Mouse (Mus musculus) adrenal gland, adult 2 months (tissue): ENCODE data around the gene Zcchc14. TPM values are rescaled to one million over a fixed set of nuclear protein-coding genes. Genes with fewer than 3 reads are reported as not detected.

Experiments used
- DNase-seq: peaks from one replicate; pipeline ENCODE4 v3.0.0; 2021
- polyA plus RNA-seq: library from polyadenylated mRNA; depleted of rRNA; stranded (reverse); fragments of >200 nt; gene quantifications from 2 replicates; pipeline ENCODE4 v1.2.3, GENCODE M21; 2012
- total RNA-seq, 2 experiments: library from RNA; stranded (reverse); gene quantifications; 2 replicates each; pipeline ENCODE4 v1.2.3; 2021

Zcchc14 gene
- total and polyA plus RNA-seq, 3 experiments: 32.9 to 44.8 (median 41.2) TPM

DNA sequence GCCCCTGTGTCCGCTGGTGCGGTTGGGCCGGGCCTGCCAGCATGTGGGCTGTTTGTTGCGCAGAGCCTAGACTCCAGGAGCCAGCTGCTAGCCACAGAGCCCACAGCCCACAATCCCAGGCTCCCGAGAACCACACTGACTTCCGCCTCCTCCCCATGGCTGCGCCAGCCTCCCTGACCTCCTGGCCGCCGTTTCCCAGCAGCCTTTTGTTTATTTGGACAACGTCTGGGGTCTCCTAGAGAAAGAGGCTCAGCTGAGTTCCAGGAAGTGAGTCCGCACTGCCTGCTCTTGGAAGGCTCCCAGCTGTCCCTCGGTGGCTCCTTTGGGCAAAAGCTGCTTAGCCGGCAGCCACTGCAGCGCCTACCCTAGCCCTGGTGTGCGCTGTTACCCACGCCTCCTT lies 12.6 kb upstream of the Zcchc14 start:
- DNase-seq: peak; percentile 78

DNA sequence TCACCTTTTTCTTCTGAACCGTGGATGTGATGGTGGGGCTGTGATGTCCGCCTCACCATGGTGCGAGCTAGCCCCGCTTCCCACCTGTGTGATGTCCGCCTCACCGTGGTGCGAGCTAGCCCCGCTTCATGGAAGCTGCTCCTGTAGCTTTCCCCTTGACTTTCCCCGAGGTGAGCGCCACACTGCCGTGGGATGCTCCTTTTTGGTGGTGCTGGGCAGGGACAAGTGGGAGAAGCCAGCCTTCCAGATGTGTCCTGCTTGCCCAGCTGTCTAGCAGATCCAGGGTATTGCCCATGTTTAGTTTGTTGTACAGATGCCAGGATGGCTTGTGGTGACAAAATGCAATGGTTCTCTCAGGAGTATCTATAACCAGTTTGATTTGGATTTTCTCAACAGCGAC lies 10.4 kb upstream of the Zcchc14 start:
- DNase-seq: no peak

DNA sequence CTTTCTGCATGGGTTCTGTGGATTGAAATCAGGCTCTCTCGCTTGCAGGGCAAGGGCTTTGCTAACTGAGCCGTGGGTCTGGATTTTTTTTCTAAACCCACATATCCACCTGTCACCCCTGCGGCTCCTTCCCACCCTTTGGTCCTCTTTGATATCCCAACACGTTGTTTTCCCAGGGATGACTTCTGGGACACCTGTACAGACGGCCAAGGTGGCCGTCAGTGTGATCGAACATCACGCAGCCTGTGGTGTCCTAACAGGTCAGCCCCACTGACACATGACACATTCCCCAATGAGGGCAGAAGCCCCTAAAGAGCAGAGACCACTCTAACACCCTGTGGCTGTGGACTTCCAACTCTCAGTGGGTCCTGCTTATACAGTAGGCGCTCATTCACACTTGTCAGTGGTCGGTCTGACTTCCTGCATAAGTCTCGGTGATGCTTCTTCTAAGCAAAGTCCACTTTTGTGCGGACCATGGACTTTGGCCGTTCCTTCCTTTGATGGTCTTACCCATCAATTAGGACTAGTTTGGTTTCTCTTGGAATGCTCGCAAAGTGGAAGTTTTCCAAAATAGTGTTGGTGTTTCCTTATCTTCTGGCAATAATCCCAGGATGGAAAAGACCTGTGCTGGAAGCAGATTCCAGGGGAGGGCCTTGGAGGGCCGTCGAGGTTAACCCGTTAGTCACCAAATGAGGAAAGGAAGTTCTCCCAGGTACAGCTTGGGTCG lies 9.1 kb upstream of the Zcchc14 start:
- DNase-seq: no peak

DNA sequence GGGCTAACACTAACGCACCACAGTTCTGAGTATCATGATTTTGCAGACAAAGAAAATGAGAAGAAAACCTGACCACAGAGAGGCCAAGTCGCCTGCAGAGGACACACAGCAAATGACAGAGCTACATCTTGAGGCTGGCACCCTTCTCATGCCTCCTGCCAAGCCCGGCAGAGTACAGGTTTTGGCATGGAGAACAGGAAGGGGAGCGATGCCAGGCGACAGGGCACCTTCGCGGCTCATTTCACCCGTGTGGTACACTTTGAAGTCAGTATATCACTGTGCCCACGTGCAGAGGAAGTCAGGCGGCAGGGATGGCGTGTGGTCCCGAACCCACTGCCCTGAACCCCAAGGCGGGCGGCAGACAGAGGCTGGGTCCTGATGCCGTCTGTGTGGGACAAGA lies 7.9 kb upstream of the Zcchc14 start:
- DNase-seq: no peak

GRCm38 (mm10) chr8:121654966-121655494 lies 2.3 kb upstream of the Zcchc14 start:
- DNase-seq: no peak

DNA sequence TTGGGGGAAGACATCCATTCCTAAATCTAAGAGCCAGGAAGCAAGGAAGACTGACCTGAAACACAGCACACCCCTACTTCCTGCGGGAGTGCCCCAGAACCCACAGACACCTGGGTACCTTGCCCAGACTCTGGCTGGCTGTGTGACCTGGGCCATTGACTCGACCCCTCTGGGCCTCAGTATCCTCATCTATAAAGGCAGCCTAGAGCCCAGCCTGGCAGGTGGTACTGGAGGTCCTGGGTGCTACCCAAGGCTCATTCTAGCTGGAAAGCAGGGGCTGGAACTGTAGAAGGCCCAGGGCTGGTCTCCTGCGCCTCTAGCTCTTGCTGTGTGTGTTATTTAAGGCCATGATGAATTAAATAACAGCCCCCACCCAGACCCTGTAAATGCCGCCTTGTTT lies 1.4 kb upstream of the Zcchc14 start:
- no peak for DNase-seq

- DNase-seq: no peak
Measured at GRCm38 (mm10) chr8:121653340-121654019, 779 bp upstream of the Zcchc14 start.

GRCm38 (mm10) chr8:121651874-121652361 lies 783 bp downstream of the Zcchc14 start:
- DNase-seq: peak; percentile 82

DNA sequence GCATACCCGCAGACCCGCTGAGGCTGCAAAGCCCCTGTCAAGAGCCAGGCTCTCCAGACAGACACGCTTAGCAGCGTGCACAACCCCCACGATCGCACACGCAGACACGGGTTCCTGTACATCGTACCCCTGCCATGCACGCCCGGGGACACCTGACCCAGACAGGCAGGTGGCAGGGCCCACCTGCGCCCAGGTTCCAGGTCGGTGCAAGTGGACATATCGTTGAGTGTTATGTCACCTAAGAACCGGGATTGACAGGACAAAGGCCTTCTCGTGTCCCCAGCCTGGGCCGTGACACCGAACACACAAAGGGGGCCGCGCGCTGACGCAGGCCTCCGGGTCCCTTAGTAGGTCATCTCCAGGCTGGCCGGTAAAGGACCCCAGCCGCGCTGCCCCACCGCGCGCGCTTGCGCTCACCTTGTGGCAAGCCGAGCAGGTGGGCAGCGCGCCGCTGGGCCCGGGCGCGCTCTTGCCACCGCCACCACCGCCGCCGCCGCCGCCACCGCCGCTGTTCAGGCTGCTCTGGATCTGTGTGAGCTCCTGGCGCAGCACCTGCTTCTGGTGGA lies 1.3 kb downstream of the Zcchc14 start:
- DNase-seq: no peak

DNA sequence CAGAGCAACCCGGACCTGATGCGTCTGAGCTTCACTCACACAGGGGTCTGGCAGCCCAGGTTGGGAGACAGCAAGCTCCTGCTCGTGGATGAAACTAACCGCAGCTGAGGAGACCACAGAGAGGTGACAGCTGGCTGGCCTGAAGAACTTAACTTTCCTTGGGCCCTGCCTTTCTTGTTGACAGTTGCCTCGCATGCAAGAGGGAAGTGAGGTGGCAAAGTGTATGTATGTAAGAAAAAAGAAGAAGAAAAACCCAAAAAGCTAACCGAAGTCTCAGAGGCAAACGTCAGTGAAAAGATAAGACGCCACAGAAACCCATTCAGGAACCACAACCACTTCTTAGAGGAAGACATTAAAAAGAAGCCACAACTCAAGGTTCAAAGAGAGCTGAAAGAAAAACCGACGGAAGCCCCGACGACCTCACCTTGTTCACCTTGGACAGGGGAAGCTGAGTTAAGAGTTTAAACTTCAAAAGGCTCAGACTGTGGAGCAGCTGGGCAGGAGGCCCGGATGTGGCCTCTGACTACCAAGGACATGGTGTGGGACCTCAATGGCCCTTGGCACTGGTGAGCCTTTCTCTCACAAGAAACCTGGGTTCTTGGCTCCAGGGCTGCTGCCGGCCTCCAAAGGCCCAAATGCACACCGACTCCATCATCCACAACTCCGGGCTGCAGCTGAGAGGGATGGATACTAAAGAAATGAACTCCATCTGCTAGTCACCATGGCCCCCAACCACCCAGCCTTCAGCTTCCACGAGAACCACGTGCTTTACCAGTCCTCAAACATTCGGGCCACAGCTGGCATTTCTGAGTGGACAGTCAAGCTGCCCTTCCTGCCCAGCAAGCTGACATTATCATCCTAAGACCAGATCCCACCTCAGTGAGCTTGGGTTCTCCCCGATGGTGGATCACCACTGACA lies 2.1 kb downstream of the Zcchc14 start:
- DNase-seq: peak; percentile 77

DNA sequence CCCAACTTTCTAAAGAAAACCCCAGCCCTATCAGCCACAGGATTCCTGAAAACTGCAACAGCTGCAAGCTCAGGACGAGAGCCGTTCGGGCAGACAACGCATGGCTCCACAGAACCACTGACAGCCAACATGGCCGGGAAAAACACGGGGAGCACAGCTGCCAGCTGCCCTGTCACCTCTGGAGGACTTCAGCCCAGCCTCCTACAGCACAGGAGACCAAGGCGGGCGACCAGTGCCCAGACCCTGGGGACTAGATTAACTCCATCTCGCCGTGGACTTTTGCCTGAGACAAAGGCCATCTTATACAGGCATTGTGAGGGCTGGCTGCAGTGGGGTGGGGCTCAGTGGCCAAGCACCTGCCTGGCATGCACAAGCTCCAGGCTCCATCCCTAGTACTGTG lies 2.8 kb downstream of the Zcchc14 start:
- no peak for DNase-seq

GRCm38 (mm10) chr8:121649423-121649822 lies 3.3 kb downstream of the Zcchc14 start:
- no peak for DNase-seq

DNA sequence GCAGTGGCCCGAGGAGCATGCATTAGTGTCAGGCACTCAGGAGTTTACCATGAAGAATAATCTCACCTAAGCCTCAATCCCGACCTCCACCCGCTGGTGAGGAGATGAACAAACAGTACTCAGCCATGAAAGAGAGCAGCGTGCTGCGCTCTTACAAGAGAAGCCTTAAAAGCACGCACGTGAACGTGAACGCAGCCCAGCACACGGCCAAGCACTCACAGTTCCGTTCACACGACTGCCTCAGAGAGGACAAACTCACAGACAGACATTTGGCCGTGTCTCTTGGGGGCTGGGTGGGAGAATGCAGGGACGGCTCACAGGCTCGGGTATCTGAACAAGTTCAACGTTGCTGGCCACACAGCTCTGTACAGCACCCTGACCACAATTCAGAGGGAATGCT lies 4.2 kb downstream of the Zcchc14 start:
- no peak for DNase-seq

GRCm38 (mm10) chr8:121647511-121648215 lies 5.0 kb downstream of the Zcchc14 start:
- DNase-seq: peak; percentile 37

DNA sequence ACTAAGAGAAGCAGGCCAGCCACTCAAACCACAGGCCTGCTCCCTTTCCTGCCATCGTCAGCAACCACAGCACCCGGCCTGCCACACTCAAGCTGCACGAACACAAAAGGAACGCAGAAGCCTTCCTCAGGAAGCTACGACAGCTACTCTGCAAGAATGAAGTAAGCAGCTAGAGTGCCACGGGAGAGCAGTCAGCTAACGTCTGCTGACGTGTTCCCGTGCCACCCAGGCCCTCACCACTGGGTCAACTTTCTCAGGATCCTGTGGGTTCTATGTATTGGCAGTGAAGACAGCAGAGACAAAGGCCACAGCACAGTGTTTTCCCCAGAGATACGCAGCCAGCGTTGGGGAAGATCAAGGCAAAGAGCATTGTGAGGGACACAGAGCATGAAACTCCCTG lies 9.3 kb downstream of the Zcchc14 start:
- DNase-seq: no peak

DNA sequence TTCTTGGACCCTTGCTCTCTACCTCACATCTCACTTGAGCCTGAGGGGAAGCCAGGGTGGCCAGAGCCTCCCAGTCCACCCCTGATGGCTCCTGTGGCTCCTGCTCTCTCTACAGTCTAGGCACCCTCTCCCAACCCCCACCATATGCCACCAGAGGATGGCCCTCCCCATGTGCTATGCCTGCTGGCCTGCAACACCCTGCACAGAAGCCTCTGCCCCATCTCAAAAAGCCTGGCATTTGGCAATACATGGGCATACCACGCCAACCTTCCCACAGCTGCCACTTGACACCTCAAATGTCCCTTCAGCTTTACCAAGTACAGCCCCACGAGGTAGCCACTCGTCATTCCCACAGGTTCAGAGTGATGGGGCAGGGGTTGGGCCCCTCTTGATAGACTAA lies 9.9 kb downstream of the Zcchc14 start:
- DNase-seq: no peak

DNA sequence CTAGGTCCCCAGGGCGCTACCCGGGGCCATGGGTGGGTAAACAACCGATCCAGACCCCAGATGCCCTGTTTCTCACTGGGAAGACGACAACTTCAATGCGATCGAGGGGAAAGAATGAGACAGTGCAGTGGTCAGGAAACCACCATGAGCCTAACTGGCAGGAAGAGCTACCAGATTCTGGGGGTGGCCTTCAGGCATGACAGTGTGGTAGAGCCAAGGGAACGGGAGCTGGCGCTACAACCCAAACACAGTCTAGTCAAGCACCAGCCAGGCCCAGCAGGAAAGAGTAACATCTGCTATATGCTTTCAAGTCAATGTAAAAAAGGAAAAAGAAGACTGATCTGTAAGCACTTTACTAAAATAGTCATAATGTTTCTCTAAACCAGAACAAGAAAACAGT lies 16.5 kb downstream of the Zcchc14 start:
- DNase-seq: no peak

- DNase-seq: peak; percentile 59
Measured at GRCm38 (mm10) chr8:121635534-121635933, 17.2 kb downstream of the Zcchc14 start.

DNA sequence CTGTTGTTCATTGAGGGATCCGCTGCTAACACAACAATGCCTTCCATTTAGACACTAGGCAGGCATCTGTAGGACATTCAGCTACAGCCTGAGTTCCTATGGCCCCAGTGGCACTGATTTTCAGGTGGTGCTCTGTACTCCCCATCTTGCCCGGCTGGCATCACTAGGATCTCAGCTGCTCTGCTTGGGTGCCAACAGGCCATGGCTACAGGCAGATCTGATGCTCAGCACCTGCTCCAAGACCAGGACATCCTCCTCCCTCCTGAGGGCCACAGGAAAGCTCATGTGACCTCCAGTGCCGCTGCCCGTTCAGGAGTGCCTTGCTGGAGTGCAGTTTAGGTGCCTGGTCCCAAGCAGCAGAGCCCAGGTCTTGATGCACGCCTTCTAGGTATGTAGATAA lies 20.3 kb downstream of the Zcchc14 start:
- no peak for DNase-seq

GRCm38 (mm10) chr8:121631645-121632071 lies 21.0 kb downstream of the Zcchc14 start:
- peak; percentile 81 for DNase-seq

DNA sequence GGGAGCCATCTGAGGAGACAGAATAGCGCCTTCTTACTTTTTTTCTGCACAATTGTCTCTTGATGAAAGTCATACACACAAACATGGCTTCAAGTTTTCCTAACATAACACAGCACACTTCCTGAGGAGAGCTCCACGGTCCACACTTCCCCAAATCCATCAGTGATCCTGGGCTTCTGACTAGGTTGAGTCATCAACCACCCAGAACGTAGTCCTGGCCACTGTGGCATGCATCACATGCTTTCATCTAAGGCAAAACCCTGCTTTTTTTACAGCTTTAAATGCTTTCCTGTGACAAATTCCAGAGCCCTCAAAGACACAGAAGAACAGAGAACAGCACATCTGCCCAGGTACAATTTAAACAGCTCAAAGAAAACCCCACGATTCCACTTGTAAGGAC lies 24.0 kb downstream of the Zcchc14 start:
- no peak for DNase-seq
